Mouse (Mus musculus): ENCODE measurements around the gene Camta1. TPM values are rescaled to one million over a fixed set of nuclear protein-coding genes. Genes with fewer than 3 reads are reported as not detected.

Camta1 gene
- polyA plus RNA-seq, 1 experiment from 2014 or later: 77.1 TPM

- ATAC-seq (ENCODE audit: insufficient number of reproducible peaks, low FRiP score, low TSS enrichment, low read depth): no peak
- Histone ChIP-seq H3K36me3 (no peaks in the 10 kb centered on the region), H3K27me3 (0 out of 2 replicates have a peak, but pooled peaks cover under 1% of the 10 kb centered on the region), H3K9ac (no peak overlapping the region), H3K27ac (replicated peaks) (no peak overlapping the region), H3K4me2 (replicated peaks) (no peak overlapping the region), H3K9me3 (replicated peaks) (no peaks in the 10 kb centered on the region), H3K4me1 (peaks cover 24% of the 10 kb centered on the region), H3K4me3 (replicated peaks) (no peak overlapping the region)
- 63% methylated on average over 6 of the region's 6 CpGs for WGBS
Observed at GRCm38 (mm10) chr4:151540546-151540945, 321.1 kb downstream of the Camta1 start.

GRCm38 (mm10) chr4:151539881-151540280 is 321.8 kb downstream of the Camta1 start:
- Histone ChIP-seq H3K9ac (no peak overlapping the region), H3K27me3 (peaks cover 5% of the 10 kb centered on the region; the same call in 1 of the 2 replicates), H3K4me3 (replicated peaks) (no peak overlapping the region), H3K4me1 (peaks cover 30% of the 10 kb centered on the region), H3K4me2 (replicated peaks) (no peak overlapping the region), H3K9me3 (replicated peaks) (no peaks in the 10 kb centered on the region), H3K27ac (replicated peaks) (no peak overlapping the region), H3K36me3 (no peaks in the 10 kb centered on the region)
- 61% methylated on average over 5 of the region's 5 CpGs for WGBS
- ATAC-seq (ENCODE audit: insufficient number of reproducible peaks, low FRiP score, low TSS enrichment, low read depth): no peak

GRCm38 (mm10) chr4:151539167-151539525 is 322.5 kb downstream of the Camta1 start:
- ATAC-seq (ENCODE audit: insufficient number of reproducible peaks, low FRiP score, low TSS enrichment, low read depth): no peak
- no peaks in the 10 kb centered on the region for H3K9me3 ChIP-seq (replicated peaks)
- H3K27me3 ChIP-seq: peaks cover 5% of the 10 kb centered on the region; the same call in 1 of the 2 replicates
- no peak overlapping the region for H3K9ac ChIP-seq
- no peak overlapping the region for H3K4me2 ChIP-seq (replicated peaks)
- peaks cover 32% of the 10 kb centered on the region for H3K4me1 ChIP-seq
- H3K27ac ChIP-seq (replicated peaks): no peak overlapping the region
- no peak overlapping the region for H3K4me3 ChIP-seq (replicated peaks)
- H3K36me3 ChIP-seq: no peaks in the 10 kb centered on the region
- 41% methylated on average over 10 of the region's 10 CpGs for WGBS

GRCm38 (mm10) chr4:151538446-151539166 is 323.1 kb downstream of the Camta1 start:
- Histone ChIP-seq H3K9ac (no peak overlapping the region), H3K36me3 (no peaks in the 10 kb centered on the region), H3K4me2 (replicated peaks) (no peak overlapping the region), H3K4me1 (peaks cover 32% of the 10 kb centered on the region), H3K27me3 (peaks cover 5% of the 10 kb centered on the region; the same call in 1 of the 2 replicates), H3K27ac (replicated peaks) (no peak overlapping the region), H3K4me3 (replicated peaks) (no peak overlapping the region), H3K9me3 (replicated peaks) (no peaks in the 10 kb centered on the region)
- WGBS: 54% methylated on average over 18 of the region's 18 CpGs
- no peak for ATAC-seq (ENCODE audit: insufficient number of reproducible peaks, low FRiP score, low TSS enrichment, low read depth)

- H3K36me3 ChIP-seq: no peaks in the 10 kb centered on the region
- WGBS: 30% methylated on average over 9 of the region's 9 CpGs
- no peak for ATAC-seq (ENCODE audit: insufficient number of reproducible peaks, low FRiP score, low TSS enrichment, low read depth)
- H3K27me3 ChIP-seq: peaks cover 5% of the 10 kb centered on the region; the same call in 1 of the 2 replicates
- H3K9me3 ChIP-seq (replicated peaks): no peaks in the 10 kb centered on the region
- peaks cover 32% of the 10 kb centered on the region for H3K4me1 ChIP-seq
- 0 out of 2 replicates have a peak overlapping the region, but pooled peaks have one; percentile 7 for H3K27ac ChIP-seq (replicated peaks)
- no peak overlapping the region for H3K4me3 ChIP-seq (replicated peaks)
- H3K4me2 ChIP-seq (replicated peaks): no peak overlapping the region
- no peak overlapping the region for H3K9ac ChIP-seq
Observed at GRCm38 (mm10) chr4:151535916-151536450, 325.7 kb downstream of the Camta1 start.

GRCm38 (mm10) chr4:151533451-151533850 is 328.2 kb downstream of the Camta1 start:
- H3K27ac ChIP-seq (replicated peaks): no peak overlapping the region
- no peak overlapping the region for H3K9ac ChIP-seq
- no peaks in the 10 kb centered on the region for H3K9me3 ChIP-seq (replicated peaks)
- H3K36me3 ChIP-seq: no peaks in the 10 kb centered on the region
- H3K27me3 ChIP-seq: peaks cover 5% of the 10 kb centered on the region; the same call in 1 of the 2 replicates
- no peak overlapping the region for H3K4me2 ChIP-seq (replicated peaks)
- WGBS: 52% methylated on average over 10 of the region's 10 CpGs
- H3K4me3 ChIP-seq (replicated peaks): no peak overlapping the region
- ATAC-seq (ENCODE audit: insufficient number of reproducible peaks, low FRiP score, low TSS enrichment, low read depth): no peak
- H3K4me1 ChIP-seq: peaks cover 15% of the 10 kb centered on the region

GRCm38 (mm10) chr4:151528436-151528835 is 333.2 kb downstream of the Camta1 start:
- Histone ChIP-seq H3K4me3 (replicated peaks) (no peak overlapping the region), H3K27ac (replicated peaks) (no peak overlapping the region), H3K27me3 (no peaks in the 10 kb centered on the region), H3K9ac (no peak overlapping the region), H3K9me3 (replicated peaks) (no peaks in the 10 kb centered on the region), H3K36me3 (no peaks in the 10 kb centered on the region), H3K4me2 (replicated peaks) (no peak overlapping the region), H3K4me1 (no peaks in the 10 kb centered on the region)
- 83% methylated on average over 4 of the region's 4 CpGs for WGBS
- no peak for ATAC-seq (ENCODE audit: insufficient number of reproducible peaks, low FRiP score, low TSS enrichment, low read depth)

GRCm38 (mm10) chr4:151527763-151528162 is 333.9 kb downstream of the Camta1 start:
- Histone ChIP-seq H3K36me3 (no peaks in the 10 kb centered on the region), H3K27ac (replicated peaks) (no peak overlapping the region), H3K9ac (no peak overlapping the region), H3K4me3 (replicated peaks) (no peak overlapping the region), H3K9me3 (replicated peaks) (no peaks in the 10 kb centered on the region), H3K4me2 (replicated peaks) (no peak overlapping the region), H3K4me1 (no peaks in the 10 kb centered on the region), H3K27me3 (no peaks in the 10 kb centered on the region)
- ATAC-seq (ENCODE audit: insufficient number of reproducible peaks, low FRiP score, low TSS enrichment, low read depth): no peak
- WGBS: 81% methylated on average over 3 of the region's 3 CpGs

- Histone ChIP-seq H3K27ac (replicated peaks) (no peak overlapping the region), H3K4me3 (replicated peaks) (no peak overlapping the region), H3K4me1 (peaks cover 18% of the 10 kb centered on the region), H3K36me3 (no peaks in the 10 kb centered on the region), H3K4me2 (replicated peaks) (no peak overlapping the region), H3K27me3 (no peaks in the 10 kb centered on the region), H3K9me3 (replicated peaks) (no peaks in the 10 kb centered on the region), H3K9ac (no peak overlapping the region)
- WGBS: 23% methylated on average over 8 of the region's 8 CpGs
- no peak for ATAC-seq (ENCODE audit: insufficient number of reproducible peaks, low FRiP score, low TSS enrichment, low read depth)
Observed at GRCm38 (mm10) chr4:151520103-151520502, 341.6 kb downstream of the Camta1 start.

GRCm38 (mm10) chr4:151519011-151519410 is 342.7 kb downstream of the Camta1 start:
- H3K4me2 ChIP-seq (replicated peaks): no peak overlapping the region
- ATAC-seq (ENCODE audit: insufficient number of reproducible peaks, low FRiP score, low TSS enrichment, low read depth): no peak
- no peaks in the 10 kb centered on the region for H3K9me3 ChIP-seq (replicated peaks)
- H3K4me3 ChIP-seq (replicated peaks): no peak overlapping the region
- H3K27me3 ChIP-seq: no peaks in the 10 kb centered on the region
- no peak overlapping the region for H3K27ac ChIP-seq (replicated peaks)
- H3K4me1 ChIP-seq: peaks cover 18% of the 10 kb centered on the region
- no peak overlapping the region for H3K9ac ChIP-seq
- 58% methylated on average over 7 of the region's 7 CpGs for WGBS
- H3K36me3 ChIP-seq: no peaks in the 10 kb centered on the region

- 0 out of 2 replicates have a peak, but pooled peaks have one; percentile 36 for ATAC-seq (ENCODE audit: insufficient number of reproducible peaks, low FRiP score, low TSS enrichment, low read depth)
- Histone ChIP-seq H3K9me3 (replicated peaks) (no peaks in the 10 kb centered on the region), H3K36me3 (no peaks in the 10 kb centered on the region), H3K4me3 (replicated peaks) (no peak overlapping the region), H3K27me3 (no peaks in the 10 kb centered on the region), H3K4me2 (replicated peaks) (no peak overlapping the region), H3K27ac (replicated peaks) (0 out of 2 replicates have a peak overlapping the region, but pooled peaks have one; percentile 11), H3K9ac (no peak overlapping the region), H3K4me1 (peaks cover 18% of the 10 kb centered on the region)
- WGBS: 16% methylated on average over 11 of the region's 11 CpGs
Observed at GRCm38 (mm10) chr4:151516998-151517799, 344.5 kb downstream of the Camta1 start.
